Mouse (Mus musculus) G1E (cell line): ENCODE measurements around the gene Slc3a2. TPM values are rescaled to one million over a fixed set of nuclear protein-coding genes. Genes with fewer than 3 reads are reported as not detected.

ENCODE experiments used
- ATAC-seq: 2 replicates; pipeline ENCODE4 v1.8.0; 2016; ENCODE audit warnings: mild to moderate bottlenecking; ENCODE audit not compliant: insufficient number of reproducible peaks, poor library complexity, low FRiP score, severe bottlenecking; ENCODE audit errors: extremely low read depth
- DNase-seq: peaks from one replicate; pipeline ENCODE4 v3.0.0; 2012; ENCODE audit warnings: low spot score
- H3K27me3 ChIP-seq: 2 replicates; pipeline ENCODE4 v1.6.1; 2012; ENCODE audit warnings: mild to moderate bottlenecking, low read length, inconsistent platforms; ENCODE audit not compliant: insufficient read depth
- H3K36me3 ChIP-seq: replicated peaks from 2 replicates; pipeline ENCODE3; 2012; ENCODE audit warnings: mild to moderate bottlenecking, inconsistent platforms
- H3K4me1 ChIP-seq: 2 replicates; pipeline ENCODE4 v1.6.1; 2012; ENCODE audit warnings: low read depth, low read length, inconsistent platforms, mixed read lengths; ENCODE audit not compliant: insufficient read depth
- H3K4me3 ChIP-seq: 2 replicates; pipeline ENCODE4 v1.5.1; 2012; ENCODE audit warnings: low read depth, mild to moderate bottlenecking, inconsistent platforms, low read length, moderate library complexity, mixed read lengths
- H3K9me3 ChIP-seq: replicated peaks from 2 replicates; pipeline ENCODE4 v1.6.1; 2012; ENCODE audit warnings: inconsistent platforms
- CTCF ChIP-seq: IDR thresholded peaks from 2 replicates; pipeline ENCODE4 v1.5.1; 2012; ENCODE audit warnings: low read depth, low read length, inconsistent platforms, mixed read lengths
- GATA1 ChIP-seq: IDR thresholded peaks from 2 replicates; pipeline ENCODE4 v1.6.1; 2012; ENCODE audit warnings: borderline replicate concordance, low read length, inconsistent platforms, mixed read lengths
- GATA2 ChIP-seq: IDR thresholded peaks from 2 replicates; pipeline ENCODE4 v1.6.1; 2012; ENCODE audit warnings: low read depth, low read length, inconsistent platforms, borderline replicate concordance
- POLR2AphosphoS5 ChIP-seq: IDR thresholded peaks from 2 replicates; pipeline ENCODE4 v1.6.1; 2012; ENCODE audit warnings: low read depth, low read length, inconsistent platforms; ENCODE audit not compliant: insufficient replicate concordance
- TAL1 ChIP-seq: conservative IDR thresholded peaks from 2 replicates; pipeline ENCODE4 v1.6.1; 2012; ENCODE audit warnings: low read depth, low read length, inconsistent platforms, mixed read lengths
- polyA plus RNA-seq: library from polyadenylated mRNA; stranded (reverse); fragments of >175 nt; gene quantifications from 2 replicates; pipeline ENCODE4 v1.2.3, GENCODE M21; 2012
- total RNA-seq, 2 experiments: library from RNA; stranded (forward) in 1 of 2; stranded (reverse) in 1 of 2; fragments of 200-1000 nt in 1 of 2; fragments of >200 nt in 1 of 2; fragmentation: Nextera tagmentation in 1 of 2; gene quantifications; 2 replicates each; pipeline ENCODE4 v1.2.3; 2014 to 2017

Gene Slc3a2
- total and polyA plus RNA-seq, 3 experiments = 232 to 317 (median 282) TPM

DNA sequence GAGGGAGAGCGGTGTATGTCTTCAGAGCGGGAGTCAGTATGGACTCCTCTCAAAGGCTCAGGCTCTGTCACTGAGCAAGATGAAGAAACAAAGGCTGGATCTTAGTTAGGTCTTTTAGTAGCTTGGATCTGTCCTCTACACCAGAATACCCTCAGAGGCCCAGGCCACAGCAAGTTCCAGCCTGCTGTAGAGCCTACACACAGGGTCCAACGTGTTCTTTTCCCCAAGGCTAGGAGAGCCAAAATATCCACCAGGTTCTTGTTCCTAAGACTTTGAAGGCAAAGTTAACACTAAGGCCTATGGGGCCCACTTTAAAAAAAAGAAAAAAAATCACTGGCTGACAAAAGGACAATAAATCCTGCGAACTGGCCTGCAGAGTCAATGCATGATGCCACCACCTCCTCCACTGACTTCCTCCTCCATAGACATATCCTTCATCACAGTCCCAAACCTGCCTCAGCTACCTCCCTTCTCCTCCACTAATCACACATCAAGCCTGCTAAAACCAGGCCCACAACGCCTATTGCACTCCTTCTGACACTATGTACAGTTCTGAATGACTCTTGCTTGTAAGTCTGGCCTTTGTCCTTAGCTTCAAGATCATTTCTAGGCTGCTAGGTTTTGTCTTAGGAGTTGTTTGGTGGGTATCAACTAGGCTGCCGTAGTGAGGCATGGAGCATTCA, 18.0 kb downstream of the Slc3a2 start:
- Histone ChIP-seq H3K4me3 (no peak overlapping the region), H3K4me1 (peaks cover 43% of the 10 kb centered on the region), H3K36me3 (peaks cover 47% of the 10 kb centered on the region), H3K9me3 (no peaks in the 10 kb centered on the region), H3K27me3 (no peaks in the 10 kb centered on the region)
- DNase-seq = no peak
- peak; percentile 89; the same call in 1 of the 2 replicates for TF ChIP-seq POLR2AphosphoS5
- TF ChIP-seq GATA1 = no peak
- no peak; the same call in 1 of the 2 replicates for ATAC-seq

DNA sequence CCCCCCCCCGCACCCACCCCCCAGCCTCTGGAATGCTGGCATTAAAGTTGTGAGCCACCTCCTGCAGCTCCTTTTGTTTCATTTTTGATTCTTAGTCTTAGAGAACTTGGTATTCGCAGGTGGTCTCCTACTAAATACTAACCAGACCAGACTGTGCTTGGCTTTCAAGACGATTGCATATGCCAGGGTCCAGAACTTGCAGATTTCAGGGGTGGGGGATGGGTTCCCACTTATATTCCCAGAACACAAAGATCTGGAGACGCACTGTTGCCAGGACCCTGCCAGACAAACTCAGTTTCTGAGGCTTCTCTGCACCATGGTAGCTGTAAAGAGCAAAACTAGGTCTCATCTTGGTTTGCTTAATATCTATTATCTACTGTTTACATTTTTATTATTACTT, 19.6 kb downstream of the Slc3a2 start:
- ATAC-seq = no peak
- no peaks in the 10 kb centered on the region; the same call in 1 of the 2 replicates for H3K27me3 ChIP-seq

DNA sequence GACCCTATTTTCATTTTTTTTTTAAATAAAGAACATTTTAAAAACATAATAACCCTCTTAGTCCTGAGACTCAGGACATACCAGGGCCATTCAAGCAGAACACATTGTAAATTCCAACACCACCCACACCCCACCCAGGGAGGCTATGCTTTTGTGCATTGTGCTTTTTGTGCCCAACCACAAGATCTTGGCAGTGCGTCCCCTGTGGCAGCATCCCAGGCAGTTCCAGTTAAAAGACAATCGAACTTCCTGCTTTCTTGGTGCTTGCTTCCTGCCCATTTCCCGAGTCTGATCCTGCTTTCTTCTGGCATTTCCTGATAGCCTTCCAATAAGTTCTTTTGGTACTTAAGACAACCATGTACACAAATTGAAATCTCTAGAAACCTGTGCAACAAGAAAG, 20.7 kb downstream of the Slc3a2 start:
- ATAC-seq (no peak), DNase-seq (no peak)
- peaks cover 16% of the 10 kb centered on the region for H3K4me1 ChIP-seq
- H3K36me3 ChIP-seq = peaks cover 20% of the 10 kb centered on the region
- H3K9me3 ChIP-seq = no peaks in the 10 kb centered on the region
- TF ChIP-seq GATA1 (no peak), GATA2 (no peak), CTCF (no peak), TAL1 (no peak), POLR2AphosphoS5 (no peak)
- no peak overlapping the region for H3K4me3 ChIP-seq
- H3K27me3 ChIP-seq = no peaks in the 10 kb centered on the region; the same call in 1 of the 2 replicates

More for the DNA sequence above, 19.6 kb downstream of the Slc3a2 start:
- H3K4me3 ChIP-seq = no peak overlapping the region
- no peak for DNase-seq
- TF ChIP-seq TAL1 (no peak), GATA1 (no peak), CTCF (no peak)
- H3K4me1 ChIP-seq = peaks cover 27% of the 10 kb centered on the region
- H3K9me3 ChIP-seq = no peaks in the 10 kb centered on the region
- peaks cover 31% of the 10 kb centered on the region for H3K36me3 ChIP-seq

- Histone ChIP-seq H3K4me1 (peaks cover 14% of the 10 kb centered on the region), H3K36me3 (no peaks in the 10 kb centered on the region), H3K27me3 (peaks cover 3% of the 10 kb centered on the region), H3K4me3 (no peak overlapping the region), H3K9me3 (no peaks in the 10 kb centered on the region)
- ATAC-seq = no peak
- DNase-seq = no peak
- TF ChIP-seq TAL1 = no peak
- no peak for TF ChIP-seq GATA2
- TF ChIP-seq GATA1 = no peak
- TF ChIP-seq POLR2AphosphoS5 = no peak
- no peak for TF ChIP-seq CTCF
Observed at GRCm38 (mm10) chr19:8699652-8700051, 23.5 kb downstream of the Slc3a2 start.

DNA sequence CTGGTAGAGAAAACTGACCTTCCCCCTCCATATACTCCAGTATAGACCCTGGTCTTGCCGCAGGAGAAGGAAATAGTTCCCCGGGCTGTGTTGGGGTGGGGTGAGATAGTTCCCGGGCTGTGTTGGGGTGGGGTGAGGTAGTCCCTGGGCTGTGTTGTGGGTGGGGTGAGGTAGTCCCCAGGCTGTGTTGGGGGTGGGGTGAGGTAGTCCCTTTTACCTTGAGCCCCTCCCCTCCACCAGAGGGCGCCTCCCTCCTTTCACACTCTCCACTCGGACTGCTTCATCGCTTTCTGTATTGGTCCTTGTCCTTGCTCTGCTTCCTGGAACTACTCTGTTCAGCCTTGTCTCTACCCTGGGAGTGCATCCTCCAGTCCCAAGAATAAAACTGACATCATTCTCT, 27.8 kb downstream of the Slc3a2 start:
- no peak overlapping the region for H3K4me3 ChIP-seq
- H3K9me3 ChIP-seq = no peaks in the 10 kb centered on the region
- H3K36me3 ChIP-seq = no peaks in the 10 kb centered on the region
- peaks cover 21% of the 10 kb centered on the region for H3K4me1 ChIP-seq
- DNase-seq (peak; percentile 33), ATAC-seq (peak; percentile 4; the same call in 1 of the 2 replicates)
- H3K27me3 ChIP-seq = peaks cover 21% of the 10 kb centered on the region
- TF ChIP-seq CTCF (peak; percentile 42; the same call in 1 of the 2 replicates), TAL1 (no peak)

DNA sequence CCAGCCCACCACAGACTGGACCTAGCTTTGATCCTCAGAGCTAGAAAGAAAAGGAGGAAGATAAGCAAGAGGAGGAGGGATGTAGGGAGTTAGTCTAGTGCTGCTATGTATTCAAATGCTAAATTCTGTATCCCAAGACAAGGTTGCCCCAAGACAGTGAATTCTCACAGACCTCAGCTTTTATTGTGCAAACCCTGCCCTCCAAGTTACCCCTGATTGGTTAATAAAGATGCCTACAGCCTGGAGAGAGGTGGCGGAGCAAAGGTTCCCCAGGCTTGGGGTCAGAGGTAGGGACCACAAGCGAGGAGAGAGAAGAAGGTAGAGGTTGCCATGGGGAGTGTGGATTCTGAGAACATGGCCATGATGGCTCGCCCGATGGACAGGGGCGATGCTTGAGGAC, 30.4 kb downstream of the Slc3a2 start:
- Histone ChIP-seq H3K4me1 (peaks cover 21% of the 10 kb centered on the region), H3K9me3 (no peaks in the 10 kb centered on the region), H3K4me3 (no peak overlapping the region), H3K36me3 (no peaks in the 10 kb centered on the region), H3K27me3 (peaks cover 36% of the 10 kb centered on the region)
- TF ChIP-seq GATA1 = no peak
- no peak for TF ChIP-seq POLR2AphosphoS5
- TF ChIP-seq TAL1 = no peak
- no peak for TF ChIP-seq CTCF
- no peak for TF ChIP-seq GATA2
- DNase-seq = no peak
- no peak for ATAC-seq

- Histone ChIP-seq H3K9me3 (no peaks in the 10 kb centered on the region), H3K27me3 (peaks cover 43% of the 10 kb centered on the region), H3K4me3 (no peak overlapping the region), H3K36me3 (no peaks in the 10 kb centered on the region), H3K4me1 (peaks cover 21% of the 10 kb centered on the region)
- ATAC-seq (no peak), DNase-seq (no peak)
- no peak for TF ChIP-seq POLR2AphosphoS5
- no peak for TF ChIP-seq GATA2
- TF ChIP-seq GATA1 = no peak
- TF ChIP-seq TAL1 = no peak
- TF ChIP-seq CTCF = no peak
Observed at GRCm38 (mm10) chr19:8691871-8692539, 31.2 kb downstream of the Slc3a2 start.
